Mouse (Mus musculus) heart, adult 18-20 months (tissue): ENCODE measurements around the gene Smox. TPM values are rescaled to one million over a fixed set of nuclear protein-coding genes. Genes with fewer than 3 reads are reported as not detected.

Source experiments
- DNase-seq, 2 experiments: peaks; one replicate each; pipeline ENCODE4 v3.0.0; 2021 to 2022; ENCODE audit warnings: mixed read lengths in 1 of 2
- total RNA-seq, 2 experiments: library from RNA; stranded (reverse); gene quantifications; 2 replicates each; pipeline ENCODE4 v1.2.3; 2021

The Smox gene
- total RNA-seq, 2 experiments from 2014 or later: 19.4 to 23.3 TPM

- DNase-seq: no peak
Measured at GRCm38 (mm10) chr2:131484182-131484581, 7.1 kb upstream of the Smox start.

GRCm38 (mm10) chr2:131485126-131485525, 6.2 kb upstream of the Smox start:
- DNase-seq: no peak

GRCm38 (mm10) chr2:131486046-131486445, 5.2 kb upstream of the Smox start:
- no peak for DNase-seq

GRCm38 (mm10) chr2:131487337-131487736, 4.0 kb upstream of the Smox start:
- DNase-seq: no peak

- no peak for DNase-seq
Measured at GRCm38 (mm10) chr2:131488261-131488660, 3.0 kb upstream of the Smox start.

- no peak for DNase-seq
Measured at GRCm38 (mm10) chr2:131488870-131489269, 2.4 kb upstream of the Smox start.

- no peak for DNase-seq
Measured at GRCm38 (mm10) chr2:131489591-131489990, 1.7 kb upstream of the Smox start.

GRCm38 (mm10) chr2:131491707-131492595, 655 bp downstream of the Smox start:
- DNase-seq: peak; percentile 87 to 92

- peak in 1 of 2 experiments; percentile 54 for DNase-seq
Measured at GRCm38 (mm10) chr2:131492596-131493139, 1.4 kb downstream of the Smox start.

- peak in 1 of 2 experiments; percentile 8 for DNase-seq
Measured at GRCm38 (mm10) chr2:131493446-131493845, 2.1 kb downstream of the Smox start.

GRCm38 (mm10) chr2:131495256-131495655, 4.0 kb downstream of the Smox start:
- peak in 1 of 2 experiments; percentile 12 for DNase-seq

- peak in 1 of 2 experiments; percentile 26 for DNase-seq
Measured at GRCm38 (mm10) chr2:131496125-131496820, 5.0 kb downstream of the Smox start.

GRCm38 (mm10) chr2:131497224-131497856, 6.0 kb downstream of the Smox start:
- peak in 1 of 2 experiments; percentile 9 for DNase-seq

GRCm38 (mm10) chr2:131498219-131498618, 6.9 kb downstream of the Smox start:
- peak; percentile 56 to 68 for DNase-seq

- DNase-seq: peak; percentile 32 to 72
Measured at GRCm38 (mm10) chr2:131499290-131499845, 8.1 kb downstream of the Smox start.

- DNase-seq: no peak
Measured at GRCm38 (mm10) chr2:131501886-131502285, 10.6 kb downstream of the Smox start.

- DNase-seq: peak in 1 of 2 experiments; percentile 12
Measured at GRCm38 (mm10) chr2:131502561-131502960, 11.3 kb downstream of the Smox start.

GRCm38 (mm10) chr2:131505431-131505830, 14.1 kb downstream of the Smox start:
- no peak for DNase-seq

- DNase-seq: peak in 1 of 2 experiments; percentile 18
Measured at GRCm38 (mm10) chr2:131506358-131506757, 15.1 kb downstream of the Smox start.

GRCm38 (mm10) chr2:131508501-131508900, 17.2 kb downstream of the Smox start:
- DNase-seq: peak; percentile 36 to 54

- DNase-seq: peak; percentile 77 to 86
Measured at GRCm38 (mm10) chr2:131509671-131510313, 18.5 kb downstream of the Smox start.
